Mouse (Mus musculus): ENCODE results near the gene Cdv3. TPM values are rescaled to one million over a fixed set of nuclear protein-coding genes. Genes with fewer than 3 reads are reported as not detected.

The Cdv3 gene
- polyA plus RNA-seq, 2 experiments from 2014 or later = 72.7 to 110 TPM

Other genes with a start within 250 kb of the Cdv3 start
- gene Srprb, start 163.7 kb downstream of the Cdv3 start, polyA plus RNA-seq (2017; shearing (Covaris generic)) = 10 to 100 TPM; 22.9 to 28.7 TPM
- gene Gm20425, start 135.5 kb downstream of the Cdv3 start, polyA plus RNA-seq (2017; shearing (Covaris generic)) = 1 to 10 TPM; 1.1 to 1.2 TPM
- 1 to 10 TPM; 1.3 to 1.9 TPM for gene Trf, start 135.4 kb downstream of the Cdv3 start, polyA plus RNA-seq (2017; shearing (Covaris generic))
- gene 1300017J02Rik, start 60.8 kb downstream of the Cdv3 start, polyA plus RNA-seq (2017; shearing (Covaris generic)) = under 1 TPM in 1 of 2 experiments, not detected in 1; 0.93 TPM
- 10 to 100 TPM; 26.2 to 30.4 TPM for gene Topbp1, start 60.6 kb downstream of the Cdv3 start, polyA plus RNA-seq (2017; shearing (Covaris generic))
- 1 to 10 TPM in 1 of 2 experiments, under 1 TPM in 1; 0.97 to 2.4 TPM for gene Bfsp2, start 114.6 kb upstream of the Cdv3 start, polyA plus RNA-seq (2017; shearing (Covaris generic))

Measured in activated CD4-positive, CD25-positive, alpha-beta regulatory T cell, adult 4 months (primary cell).